Mouse (Mus musculus): ENCODE data around the gene Pccb.

Pccb gene

DNA sequence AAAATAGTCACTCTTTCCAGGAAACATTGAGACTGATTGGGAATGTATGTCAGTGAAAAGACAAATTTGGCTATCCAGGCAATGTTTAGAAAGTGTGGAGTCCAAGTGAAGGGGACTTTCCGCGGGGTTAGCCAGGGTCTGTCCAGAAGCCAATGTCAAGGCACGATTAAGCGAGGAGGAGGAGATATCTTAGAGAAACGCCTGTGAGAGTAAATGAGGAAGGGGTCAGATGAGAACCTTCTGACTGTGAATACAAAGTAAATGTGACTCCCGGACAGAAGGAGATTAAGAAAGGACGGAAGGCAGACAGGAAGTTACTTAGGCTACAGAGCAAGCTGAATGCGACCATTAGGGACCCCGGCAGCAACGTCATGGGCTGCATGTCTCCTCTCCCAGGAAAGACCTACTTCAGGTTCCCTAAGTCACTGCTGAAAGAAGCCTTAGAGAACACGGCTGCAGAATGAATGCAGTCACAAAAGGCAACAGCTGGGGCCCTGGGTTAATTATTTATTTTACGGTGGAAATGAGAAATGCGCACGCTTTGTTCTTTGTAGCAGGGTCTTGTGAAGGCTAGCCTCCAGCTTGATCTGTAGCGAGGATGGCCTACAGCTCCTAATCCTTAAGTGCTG is 11.1 kb upstream of the Pccb start:
- DNase-seq (ENCODE audit: low spot score): no peak

DNA sequence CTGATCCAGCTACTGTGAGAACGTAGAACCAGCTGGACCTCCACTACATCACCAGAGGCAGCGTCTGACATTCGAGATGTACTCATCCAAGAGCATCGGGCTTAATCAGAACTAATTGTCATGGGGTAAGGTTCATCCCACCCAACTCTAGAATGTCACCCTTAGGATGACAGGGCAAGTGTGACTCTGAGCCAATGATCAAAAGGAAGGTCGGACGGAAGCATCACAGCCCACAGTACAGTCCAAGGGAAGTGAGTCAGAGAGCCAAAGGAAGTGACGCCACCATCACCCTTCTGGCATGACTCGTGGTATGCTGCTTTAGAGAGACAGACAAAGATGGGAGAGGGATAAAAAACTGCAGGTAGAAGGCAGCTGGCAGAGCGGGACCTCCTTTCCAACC is 7.6 kb upstream of the Pccb start:
- no peak for DNase-seq (ENCODE audit: low spot score)

DNA sequence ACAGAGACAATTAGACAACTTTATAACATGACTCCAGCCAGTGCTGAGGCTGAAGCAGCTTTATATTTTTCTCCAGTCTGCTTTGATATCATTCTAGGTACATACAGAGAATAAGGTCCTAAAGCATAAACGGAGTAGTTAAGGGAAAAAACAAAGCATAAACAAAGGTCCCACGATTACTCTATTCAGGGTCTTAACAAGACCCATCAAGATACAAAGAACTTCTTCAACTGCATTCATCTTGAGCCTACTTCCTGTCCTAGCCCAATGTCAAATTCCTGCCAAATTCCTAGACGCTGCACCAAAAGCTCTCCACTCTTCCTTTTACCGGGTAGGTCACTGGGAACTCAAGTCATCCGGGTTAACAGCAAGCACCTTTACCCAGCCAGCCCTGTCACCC is 6.8 kb upstream of the Pccb start:
- DNase-seq (ENCODE audit: low spot score): no peak

DNA sequence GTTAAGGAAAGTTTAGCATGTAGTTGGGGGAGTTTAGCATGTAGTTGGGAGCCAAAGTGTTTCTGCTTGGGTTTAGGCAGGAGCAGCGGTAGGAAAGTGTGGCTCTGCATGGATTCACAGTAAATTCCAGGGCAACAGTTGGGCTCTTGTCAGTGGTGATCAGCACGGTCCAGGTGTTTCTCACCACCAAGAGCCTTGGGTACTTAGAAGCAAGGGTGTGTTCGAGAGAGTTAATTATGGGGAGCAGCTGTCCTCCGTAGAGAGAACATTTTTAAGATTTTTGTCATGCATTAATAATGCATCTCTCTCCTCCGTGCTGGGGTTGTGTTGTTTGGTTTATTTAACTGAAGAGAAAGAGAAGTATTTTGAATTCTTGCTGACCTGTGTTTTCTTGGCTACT is 3.9 kb upstream of the Pccb start:
- no peak for DNase-seq (ENCODE audit: low spot score)

DNA sequence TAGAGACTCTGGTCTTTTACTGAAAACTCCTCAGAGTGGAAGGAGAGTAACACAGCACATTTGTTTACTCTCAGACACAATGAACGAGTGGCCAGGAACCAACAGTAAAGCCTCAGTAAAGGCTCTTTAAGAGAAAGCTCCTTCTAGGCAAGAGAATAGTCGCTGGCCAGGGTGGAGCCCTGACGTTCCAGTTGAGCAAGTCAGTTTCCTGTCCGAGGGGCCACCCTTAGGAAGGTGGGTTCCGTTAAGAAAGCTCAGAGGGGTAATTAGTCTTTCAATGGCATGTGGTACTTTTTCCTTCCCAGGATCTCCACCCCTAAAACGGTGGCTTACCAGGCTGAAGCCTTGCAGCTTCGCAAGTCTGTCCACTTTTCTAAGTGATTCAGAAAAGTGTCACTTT is 2.7 kb upstream of the Pccb start:
- no peak for DNase-seq (ENCODE audit: low spot score)

DNA sequence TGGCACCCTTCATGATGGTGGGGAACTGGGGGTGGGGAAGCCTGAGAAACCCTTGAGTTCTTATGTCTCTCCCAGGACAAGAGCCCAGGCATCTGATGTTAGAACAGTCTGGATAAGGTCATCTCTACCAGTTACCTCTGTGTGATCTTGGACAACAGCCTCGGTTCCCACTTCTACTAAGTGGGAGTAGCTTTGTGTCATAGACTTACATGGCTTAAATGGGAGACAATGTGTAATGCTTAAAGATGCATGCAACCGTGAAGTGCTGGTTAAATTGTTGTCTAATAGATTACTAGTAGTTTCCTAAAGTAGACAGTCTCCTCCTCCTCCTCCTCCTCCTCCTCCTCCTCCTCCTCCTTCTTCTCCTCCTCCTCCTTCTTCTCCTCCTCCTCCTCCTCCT is 2.2 kb upstream of the Pccb start:
- DNase-seq (ENCODE audit: low spot score): no peak

DNA sequence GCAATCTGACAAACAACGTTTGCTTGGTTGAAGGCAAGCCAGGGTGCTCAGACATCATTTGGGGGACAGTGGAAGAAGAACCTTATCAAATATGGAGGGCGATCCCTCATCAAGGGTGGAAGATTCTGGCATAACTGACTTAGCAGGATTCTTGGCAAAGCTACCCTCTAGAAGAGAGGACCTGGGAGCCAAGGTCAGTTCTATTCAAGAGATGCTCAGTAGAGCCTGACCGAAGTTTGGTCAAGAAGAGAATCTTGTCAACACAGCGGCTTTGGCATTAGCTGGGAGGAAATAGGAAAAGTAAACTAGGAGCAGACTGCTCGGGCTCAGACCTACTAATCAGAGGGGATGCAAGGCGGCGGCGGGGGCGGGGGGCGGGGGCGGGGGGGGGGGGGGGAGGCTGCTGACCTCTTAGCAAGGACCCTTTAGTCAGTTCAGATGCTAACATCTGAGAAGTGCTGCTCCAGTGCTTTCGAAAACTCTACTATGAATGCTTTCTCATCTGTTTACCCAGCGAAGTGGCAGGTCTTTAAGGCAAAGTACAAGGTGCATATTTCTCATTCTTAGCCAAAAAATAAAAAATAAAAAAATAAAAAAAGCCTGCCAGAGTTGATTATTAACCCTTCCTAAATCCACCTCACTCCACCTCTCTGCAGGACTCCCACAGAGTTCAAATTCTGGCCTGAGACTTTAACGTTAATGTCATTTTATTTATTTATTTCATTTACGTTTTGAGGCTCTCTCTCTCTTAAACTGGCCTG is 1.3 kb upstream of the Pccb start:
- DNase-seq (ENCODE audit: low spot score): no peak

DNA sequence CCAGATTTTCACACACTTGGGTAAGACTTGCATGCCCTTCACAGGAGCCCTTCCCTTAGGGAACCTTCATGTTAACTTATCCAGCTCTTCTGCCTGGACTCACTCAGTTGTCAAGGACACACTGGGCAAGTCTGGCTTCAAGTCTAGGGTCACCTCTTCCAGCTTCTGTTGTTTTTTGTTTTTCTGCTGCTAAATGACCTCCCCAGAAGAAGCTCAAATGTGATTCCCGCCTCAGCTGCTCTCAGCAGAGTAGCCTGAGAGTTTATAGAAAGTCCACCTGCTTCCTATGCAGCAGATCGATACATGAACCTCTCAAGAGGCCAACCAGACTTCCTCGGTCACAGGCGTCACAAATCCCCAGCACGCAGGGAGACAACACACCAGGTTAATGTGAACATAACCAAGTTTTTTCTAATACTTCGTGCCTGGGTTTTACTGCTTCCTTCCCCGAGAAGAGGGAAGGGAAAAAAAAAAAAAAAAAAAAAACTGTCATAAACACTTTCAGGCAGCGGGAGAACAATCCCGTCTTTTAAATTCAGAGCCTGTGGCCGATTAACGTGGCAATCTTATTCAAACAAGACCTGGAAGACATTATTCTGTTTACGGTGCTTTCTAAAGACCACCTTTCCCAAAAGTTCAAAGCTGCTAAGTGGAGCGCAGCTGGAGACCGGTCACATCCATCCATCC is 794 bp downstream of the Pccb start:
- DNase-seq (ENCODE audit: low spot score): no peak

DNA sequence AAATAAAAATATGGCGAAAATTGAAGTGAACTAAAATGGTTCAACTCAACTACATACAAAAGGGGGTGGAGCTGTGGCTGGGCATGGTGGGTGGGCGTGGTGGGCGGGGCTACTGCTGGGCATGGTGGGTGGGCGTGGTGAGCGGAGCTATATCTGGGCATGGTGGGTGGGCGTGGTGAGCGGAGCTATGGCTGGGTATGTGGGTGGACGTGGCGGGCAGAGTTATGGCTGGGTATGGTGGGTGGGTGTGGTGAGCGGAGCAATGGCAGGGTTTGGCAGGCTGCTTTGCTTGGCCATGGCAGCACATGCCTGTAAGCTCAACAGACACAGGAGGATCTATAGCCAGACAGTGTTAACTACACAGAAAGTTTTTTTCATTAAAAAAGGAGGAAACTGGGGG is 15.9 kb downstream of the Pccb start:
- DNase-seq (ENCODE audit: low spot score): no peak

DNA sequence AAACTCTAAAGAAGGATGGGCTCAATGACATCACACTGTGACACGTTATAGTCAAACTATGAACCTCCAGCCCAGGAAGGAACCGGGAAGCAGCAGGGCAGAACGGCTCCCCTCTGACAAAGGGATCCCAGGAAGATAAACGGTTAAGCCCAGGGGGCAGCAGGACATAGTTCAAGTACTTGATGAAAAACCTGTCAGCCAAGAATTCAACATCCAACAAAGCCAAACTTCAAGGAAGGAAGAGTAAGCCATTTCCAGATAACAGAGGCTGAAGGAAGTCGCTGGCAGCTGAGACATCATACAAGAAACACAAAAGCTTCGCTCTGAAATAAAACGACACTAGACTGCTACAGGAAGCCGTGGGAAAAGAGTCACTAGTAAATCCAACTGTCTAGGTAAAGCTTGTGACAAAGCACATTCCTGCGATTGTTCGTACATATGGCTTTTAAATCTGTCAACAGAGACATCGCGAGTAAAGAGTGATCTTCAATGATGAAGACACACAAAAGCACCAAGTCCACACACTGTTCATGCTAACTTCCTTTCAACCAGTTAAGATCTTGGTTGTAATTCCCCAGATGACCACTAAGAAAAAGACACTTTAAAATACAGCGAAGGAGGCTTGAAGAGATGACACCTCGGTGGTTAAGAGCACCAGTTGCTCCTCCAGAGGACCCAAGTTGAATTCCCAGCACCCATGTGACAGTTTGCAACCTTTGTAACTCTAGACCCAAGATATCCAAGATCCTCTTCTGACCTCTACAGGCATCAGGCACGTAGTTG is 16.8 kb downstream of the Pccb start:
- no peak for DNase-seq (ENCODE audit: low spot score)

DNA sequence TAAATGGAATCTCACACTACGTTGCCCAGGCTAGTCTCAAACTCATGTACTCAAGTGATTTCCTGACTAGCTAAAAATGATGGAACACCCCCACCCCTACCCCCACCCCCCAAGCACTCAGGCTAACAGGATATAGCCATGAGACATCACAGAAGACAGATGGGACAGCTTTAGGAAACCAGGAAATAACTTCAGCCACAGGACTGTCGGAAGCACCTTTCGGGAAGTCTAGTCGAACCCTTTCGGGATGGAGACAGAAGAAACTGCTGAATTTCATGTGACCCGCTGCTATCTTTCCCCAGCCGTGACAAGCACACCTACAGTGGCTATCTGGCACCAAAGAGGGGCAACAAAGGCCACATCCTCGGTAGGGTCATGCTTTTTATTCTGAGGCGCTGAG is 19.4 kb downstream of the Pccb start:
- DNase-seq (ENCODE audit: low spot score): no peak

DNA sequence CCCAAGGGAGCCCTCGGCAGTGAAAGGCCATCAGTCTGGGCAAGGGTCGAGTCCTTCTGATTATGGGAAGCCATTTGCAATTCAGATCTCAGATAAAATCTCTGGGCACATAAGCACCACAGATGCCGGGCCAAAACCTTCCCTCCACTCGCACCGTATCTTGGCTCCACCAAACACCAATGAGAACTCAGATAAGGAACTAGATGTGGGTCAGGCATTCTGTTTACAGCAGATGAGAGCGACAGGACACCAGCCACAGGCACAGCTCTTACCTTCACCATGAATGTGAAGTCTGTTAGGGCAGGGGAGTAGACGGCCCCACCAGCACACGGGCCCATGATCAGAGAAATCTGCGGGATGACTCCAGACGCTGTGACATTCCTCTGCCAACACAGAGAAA is 22.3 kb downstream of the Pccb start:
- no peak for DNase-seq (ENCODE audit: low spot score)

DNA sequence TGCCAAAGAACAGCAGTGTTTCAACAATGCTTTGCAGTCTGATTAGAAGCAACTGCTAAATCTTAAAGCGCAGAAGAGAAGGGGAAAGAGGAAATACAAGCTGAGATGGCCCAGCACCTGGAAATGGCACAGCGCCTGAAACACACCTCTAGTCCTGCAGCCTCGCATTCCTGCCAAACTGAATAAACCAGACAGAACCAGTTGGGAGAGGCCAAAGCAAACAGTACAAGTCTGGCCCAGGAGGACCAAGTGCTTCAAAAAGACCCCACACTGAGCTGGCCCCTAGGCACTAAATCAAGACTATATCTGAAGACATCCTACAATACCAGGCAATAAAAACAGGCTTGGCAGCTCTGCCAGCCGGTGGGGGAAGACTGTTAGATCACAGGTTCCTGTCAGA is 28.8 kb downstream of the Pccb start:
- DNase-seq (ENCODE audit: low spot score): no peak

DNA sequence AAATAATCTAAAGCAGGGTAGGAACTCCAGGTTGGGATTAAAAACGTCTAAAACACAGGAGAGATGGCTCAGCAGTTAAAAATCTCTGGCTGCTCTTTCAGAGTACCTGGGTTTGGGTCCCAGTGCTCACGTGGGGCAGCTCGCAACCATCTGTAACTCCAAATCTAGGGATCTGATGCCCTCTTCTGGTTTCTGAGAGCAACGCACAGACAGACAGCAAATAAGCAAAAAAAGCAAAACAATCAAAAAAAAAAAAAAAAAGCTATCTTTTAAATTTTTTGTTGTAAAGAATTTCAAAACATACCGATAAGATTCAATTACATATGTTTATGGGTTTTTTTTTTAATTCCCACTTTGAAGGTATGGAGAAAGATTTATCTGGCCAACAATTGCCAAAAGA is 31.4 kb downstream of the Pccb start:
- DNase-seq (ENCODE audit: low spot score): no peak

DNA sequence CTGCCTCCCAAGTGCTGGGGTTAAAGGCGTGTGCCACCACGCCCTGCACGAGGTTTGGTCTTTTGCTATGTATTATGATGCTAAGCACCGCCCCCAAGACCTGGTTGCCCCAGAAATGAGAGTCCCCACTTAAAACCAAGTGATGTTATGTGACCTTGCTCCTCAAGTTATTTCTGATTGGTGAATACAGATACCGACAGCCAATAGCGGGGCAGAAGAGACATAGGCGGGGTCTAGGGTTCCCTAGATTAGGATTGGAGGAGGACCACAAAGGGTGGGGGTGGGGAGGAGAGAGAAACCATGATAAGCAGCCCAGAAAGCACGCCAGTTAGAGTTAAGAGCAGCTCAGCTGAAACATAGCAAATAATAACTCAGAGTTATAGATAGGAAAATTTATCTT is 31.9 kb downstream of the Pccb start:
- DNase-seq (ENCODE audit: low spot score): no peak

DNA sequence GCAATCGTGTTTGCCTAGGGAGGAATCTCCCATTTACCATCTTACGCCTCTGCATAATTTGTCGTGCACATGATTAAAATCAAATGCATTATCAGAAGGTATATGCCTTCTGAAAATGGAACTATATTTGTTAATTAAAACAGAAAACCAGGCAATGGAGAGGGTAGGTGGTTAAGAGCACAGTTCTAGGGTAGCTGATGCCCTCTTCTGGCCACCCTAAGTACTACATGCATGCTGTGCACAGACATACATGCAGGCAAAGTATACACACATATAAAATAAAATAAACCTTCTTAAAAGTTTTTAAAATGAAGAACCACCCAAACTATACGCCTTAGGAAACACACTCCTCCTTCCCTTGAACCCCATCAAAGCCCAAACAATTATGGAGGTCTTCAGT is 32.6 kb downstream of the Pccb start:
- DNase-seq (ENCODE audit: low spot score): no peak

DNA sequence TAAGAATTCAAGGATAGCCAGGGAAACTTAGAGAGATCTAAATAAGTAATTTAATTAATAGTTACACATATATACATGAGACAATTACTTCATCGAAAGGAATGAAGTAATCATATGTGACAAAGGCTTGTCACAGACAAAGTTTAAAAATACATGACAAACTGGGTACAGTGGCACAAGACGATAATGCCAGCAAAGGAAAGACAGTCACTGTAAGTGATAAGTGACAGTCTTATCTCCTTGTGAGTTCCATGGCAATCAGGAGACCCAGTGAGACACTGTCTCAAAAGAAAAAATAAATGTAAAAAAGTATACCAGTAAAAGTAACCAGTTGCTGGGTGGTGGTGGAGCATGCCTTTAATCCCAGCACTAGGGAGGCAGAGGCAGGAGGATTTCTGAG is 37.6 kb downstream of the Pccb start:
- no peak for DNase-seq (ENCODE audit: low spot score)

DNA sequence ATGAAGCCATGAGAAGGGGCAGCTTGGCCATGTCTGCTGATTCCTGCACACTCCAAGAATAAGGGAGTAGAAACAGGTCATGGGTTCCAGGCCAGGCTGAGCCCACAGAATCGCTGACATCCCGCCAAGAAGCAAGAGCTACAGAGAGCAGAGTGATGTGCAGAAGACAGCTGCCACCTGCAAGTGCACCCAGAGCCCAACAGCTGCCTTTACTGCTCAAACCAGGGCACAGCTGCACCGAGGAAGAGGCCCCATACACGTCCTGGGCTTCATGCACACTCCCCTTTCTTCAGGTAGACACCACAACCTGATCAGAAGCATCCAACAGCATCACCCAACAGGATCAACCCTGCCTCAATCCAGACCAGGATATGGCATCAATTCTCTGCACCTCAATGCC is 40.8 kb downstream of the Pccb start:
- no peak for DNase-seq (ENCODE audit: low spot score)

DNA sequence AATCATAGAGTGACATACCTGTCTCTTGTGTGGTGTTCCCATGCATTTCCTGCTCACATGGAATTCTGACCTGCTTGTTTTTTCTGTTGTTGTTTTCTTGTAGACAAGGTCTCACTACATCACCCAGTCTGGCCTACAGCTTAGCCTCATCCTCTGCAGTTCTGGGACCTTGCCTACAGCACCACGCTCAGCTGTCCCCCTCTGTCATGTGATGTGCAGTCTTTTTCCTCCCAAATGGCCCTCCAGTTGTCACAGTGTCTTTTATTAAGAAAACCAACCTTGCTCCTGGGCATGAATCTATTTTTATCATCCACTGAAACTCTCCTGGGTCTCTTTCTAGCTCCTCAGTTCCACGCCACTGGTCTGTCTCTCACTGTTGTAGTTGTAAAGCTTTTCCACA is 42.5 kb downstream of the Pccb start:
- no peak for DNase-seq (ENCODE audit: low spot score)

DNA sequence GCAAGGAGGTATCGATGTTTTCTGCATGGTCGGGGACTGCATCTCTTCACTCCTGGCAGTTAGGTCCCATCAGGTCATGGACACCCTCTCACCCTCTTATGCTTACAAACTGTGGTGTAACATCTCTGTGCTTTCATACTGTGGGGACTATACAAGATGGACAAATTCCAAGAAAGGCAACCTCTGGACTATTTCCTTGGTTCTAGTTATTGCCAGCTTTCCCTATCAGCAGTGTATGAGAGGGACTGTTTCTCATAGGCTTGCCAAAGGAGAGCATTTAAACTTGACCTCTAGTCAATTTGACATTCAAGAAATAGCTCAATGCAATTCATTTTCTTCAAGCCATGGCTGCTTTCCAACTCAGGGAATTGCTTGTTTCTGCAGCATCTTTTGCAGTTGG is 43.4 kb downstream of the Pccb start:
- DNase-seq (ENCODE audit: low spot score): no peak

DNA sequence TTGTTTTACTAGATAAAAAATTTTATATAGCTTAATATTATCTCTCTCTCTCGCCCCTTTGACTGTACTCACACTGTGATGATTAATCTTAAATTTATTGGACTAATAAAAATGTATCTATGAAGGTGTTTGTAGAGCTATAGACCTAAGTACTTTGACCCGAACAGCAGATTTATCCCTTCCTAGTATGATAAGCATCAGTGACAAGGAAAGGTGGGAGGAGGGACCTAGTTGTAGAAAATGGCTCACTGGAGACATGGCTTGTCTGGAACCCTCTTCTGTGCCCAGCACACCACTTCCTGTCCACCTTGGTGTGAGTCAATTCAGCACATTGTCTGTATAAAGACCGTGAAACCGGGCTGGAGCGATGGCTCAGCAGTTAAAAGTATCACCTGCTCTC is 44.1 kb downstream of the Pccb start:
- DNase-seq (ENCODE audit: low spot score): no peak

DNA sequence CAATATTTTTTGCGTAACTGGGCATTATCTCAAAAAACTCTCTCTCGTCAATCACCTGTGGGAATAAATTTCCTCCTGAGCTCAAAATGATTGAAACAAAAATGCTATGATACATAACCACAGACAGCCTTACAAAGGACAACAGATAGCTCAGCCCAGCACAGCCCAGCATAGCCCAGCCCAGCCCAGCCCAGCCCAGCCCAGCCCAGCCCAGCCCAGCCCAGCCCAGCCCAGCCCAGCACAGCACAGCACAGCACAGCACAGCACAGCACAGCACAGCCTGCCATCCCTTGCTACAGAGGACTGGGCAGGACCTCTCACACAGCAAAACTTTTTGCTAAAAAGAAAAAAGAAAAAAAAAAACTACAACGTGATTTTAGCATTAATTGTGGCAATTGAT is 46.8 kb downstream of the Pccb start:
- DNase-seq (ENCODE audit: low spot score): no peak

DNA sequence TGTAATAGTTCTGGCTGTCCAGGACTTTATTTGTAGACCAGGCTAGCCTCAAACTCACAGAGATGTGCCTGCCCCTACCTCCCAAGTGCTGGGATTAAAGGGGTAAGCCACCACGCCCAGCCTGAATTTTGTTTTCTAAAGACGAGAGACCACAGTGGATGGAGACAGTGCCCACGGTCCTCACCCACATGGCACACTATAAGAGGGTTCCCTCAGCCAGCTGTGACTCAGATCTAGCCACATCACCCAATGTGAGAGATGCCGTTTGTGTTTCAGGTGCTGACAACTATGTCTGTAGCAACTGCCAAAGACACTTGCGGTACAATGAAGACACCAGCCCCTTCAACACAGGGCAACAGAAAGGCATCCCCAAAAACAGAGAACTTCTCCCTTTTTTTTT is 47.7 kb downstream of the Pccb start:
- no peak for DNase-seq (ENCODE audit: low spot score)

All from urinary bladder, postnatal 25 days (tissue).